Mouse (Mus musculus) left cerebral cortex, adult 18-20 months (tissue): ENCODE measurements at regions not wholly inside any gene's neighbourhood (a gene's known extent, or its start where the extent isn't known, plus 50 kb on each side); places are given as distances from the start of the nearest gene placed in this dataset.
A peak's percentile ranks its signal among the peaks of the same experiment; 100 is the strongest.

Source experiments
- DNase-seq, 2 experiments: peaks; one replicate each; pipeline ENCODE4 v3.0.0; 2021 to 2022; ENCODE audit warnings: low spot score in 2 of 2, mixed read lengths in 1 of 2

DNA sequence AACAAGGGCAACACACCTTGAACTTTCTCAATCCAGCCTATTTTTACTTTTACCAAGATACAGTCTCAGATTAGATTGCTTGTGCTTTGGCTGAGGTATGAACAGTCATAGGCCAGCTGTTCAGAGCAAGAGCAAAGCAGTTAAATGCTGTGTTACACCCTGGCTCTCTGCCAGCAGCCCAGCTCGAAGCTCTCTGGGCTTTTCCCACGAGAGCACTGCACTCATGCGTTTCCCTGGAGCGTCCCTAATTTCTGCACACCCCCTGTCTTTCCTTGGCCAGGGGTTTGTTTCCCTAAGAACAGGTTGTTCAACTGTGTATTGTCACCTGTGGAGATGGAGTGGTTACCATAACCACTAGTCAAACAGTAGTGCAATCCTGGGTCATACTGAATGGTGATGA, 493.6 kb downstream of the Grin2a start:
- peak; percentile 18 to 22 for DNase-seq

DNA sequence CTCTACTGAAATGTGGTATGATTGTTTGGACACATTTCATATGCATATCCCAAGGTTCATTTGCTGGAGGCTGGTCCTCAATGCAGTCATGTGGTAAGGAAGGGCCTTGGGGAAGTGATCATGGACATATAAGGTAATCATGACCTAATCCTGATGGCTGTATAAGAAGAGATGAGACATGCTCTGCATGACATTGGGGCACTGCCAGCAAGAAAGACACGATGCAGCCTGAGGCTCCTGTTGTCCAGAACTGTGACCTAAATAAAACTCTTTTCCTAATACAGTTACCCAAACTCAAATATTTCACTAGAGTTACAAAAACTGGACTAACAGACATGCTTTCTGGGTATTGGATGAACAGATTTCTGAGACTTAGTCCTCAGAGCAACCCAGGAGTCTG, 485.7 kb downstream of the Grin2a start:
- DNase-seq: no peak

DNA sequence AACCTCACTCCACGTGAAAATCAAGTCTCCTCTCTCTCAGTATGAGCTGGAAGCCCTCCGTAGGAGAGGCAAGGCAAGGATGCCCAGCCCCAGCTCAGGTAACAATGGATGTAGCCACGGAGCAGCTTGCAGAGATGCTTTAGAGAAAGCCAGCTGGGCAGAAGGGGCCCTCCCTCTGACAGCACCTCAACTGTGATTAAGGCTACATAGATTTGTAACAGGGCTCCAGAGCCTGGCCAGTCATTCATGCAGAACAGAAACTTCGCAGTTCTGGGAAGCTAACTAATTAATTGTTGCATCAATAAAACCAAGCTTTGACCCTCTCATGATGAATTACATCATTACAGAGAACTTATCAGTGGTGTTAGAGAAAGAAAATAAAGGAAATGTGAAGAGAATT, 480.8 kb downstream of the Grin2a start:
- no peak for DNase-seq
